Mouse (Mus musculus): Measurements from ENCODE around the gene Srpk2. TPM values are rescaled to one million over a fixed set of nuclear protein-coding genes. Genes with fewer than 3 reads are reported as not detected.

The Srpk2 gene
- total and polyA plus RNA-seq, 3 experiments, result 11.2 to 41.7 (median 16.9) TPM

- Histone ChIP-seq H3K9ac (ENCODE audit: control insufficient read depth, low read depth, low read length, poor library complexity, severe bottlenecking) (no peak overlapping the region), H3K27ac (ENCODE audit: control insufficient read depth, low read depth, low read length) (peak overlapping the region; percentile 76; the same call in 1 of the 2 replicates), H3K4me3 (ENCODE audit: control insufficient read depth in 1 of 2, insufficient read depth in 1 of 2, low read depth in 2 of 2, low read length in 2 of 2) (no peak overlapping the region), H3K27me3 (ENCODE audit: control insufficient read depth in 1 of 2, insufficient read depth in 2 of 2, low read length in 2 of 2) (no peaks in the 10 kb centered on the region), H3K79me2 (ENCODE audit: control insufficient read depth, insufficient read depth, low read length, poor library complexity) (no peaks in the 10 kb centered on the region), H3K9me3 (replicated peaks; ENCODE audit: insufficient read depth, low read length) (no peaks in the 10 kb centered on the region), H3K4me1 (ENCODE audit: control insufficient read depth in 1 of 2, insufficient read depth in 2 of 2, low read length in 2 of 2) (peaks cover 16 to 27% of the 10 kb centered on the region in 2 experiments), H3K36me3 (ENCODE audit: control insufficient read depth in 1 of 2, insufficient read depth in 2 of 2, low read length in 2 of 2) (peaks cover 0 to 34% of the 10 kb centered on the region in 2 experiments; a peak in 2 of 4 replicates)
- peak; percentile 46 for DNase-seq (ENCODE audit: low read depth, low spot score)
- TF ChIP-seq TCF12 (IDR thresholded peaks at IDR 0.05; ENCODE audit: low read depth, low read length), result no peak
- no peak for TF ChIP-seq NRF1 (IDR thresholded peaks at IDR 0.05; ENCODE audit: insufficient read depth, low read depth, low read length, poor library complexity, severe bottlenecking)
- no peak for TF ChIP-seq MYB (IDR thresholded peaks at IDR 0.05; ENCODE audit: low read depth, low read length)
- TF ChIP-seq EP300 (IDR thresholded peaks at IDR 0.05; ENCODE audit: low read depth in 1 of 2, low read length in 2 of 2), result peak; percentile 36 to 50; a peak in 3 of 4 replicates
- TF ChIP-seq ETS1 (IDR thresholded peaks at IDR 0.05; ENCODE audit: low read depth, low read length), result peak; percentile 79
- TF ChIP-seq E2F4 (IDR thresholded peaks at IDR 0.05; ENCODE audit: borderline replicate concordance, low read depth, low read length), result no peak
Measured at GRCm38 (mm10) chr5:23718881-23719328, 34.5 kb upstream of the Srpk2 start.

DNA sequence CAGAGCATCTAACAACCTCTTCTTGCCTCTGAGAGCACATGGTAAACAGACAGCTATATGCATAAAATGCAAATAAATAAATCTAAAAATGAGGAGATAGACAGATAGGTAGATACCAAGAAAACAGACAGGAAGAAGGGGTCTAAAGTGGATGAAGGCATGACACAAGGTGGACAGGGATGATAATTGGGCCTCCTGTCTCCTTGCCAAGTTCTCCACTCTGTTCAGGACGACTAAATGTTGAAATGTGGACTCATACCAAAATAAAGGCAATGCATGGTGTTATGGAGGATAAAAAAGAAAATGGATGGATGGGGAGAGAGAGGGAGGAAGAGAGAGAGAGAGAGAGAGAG, 33.7 kb upstream of the Srpk2 start:
- peaks cover 16 to 27% of the 10 kb centered on the region in 2 experiments for H3K4me1 ChIP-seq (ENCODE audit: control insufficient read depth in 1 of 2, insufficient read depth in 2 of 2, low read length in 2 of 2)
- H3K36me3 ChIP-seq (ENCODE audit: control insufficient read depth in 1 of 2, insufficient read depth in 2 of 2, low read length in 2 of 2), result peaks cover 0 to 34% of the 10 kb centered on the region in 2 experiments; a peak in 2 of 4 replicates
- DNase-seq (ENCODE audit: low read depth, low spot score), result no peak
- peak overlapping the region; percentile 76 for H3K27ac ChIP-seq (ENCODE audit: control insufficient read depth, low read depth, low read length)
- H3K9ac ChIP-seq (ENCODE audit: control insufficient read depth, low read depth, low read length, poor library complexity, severe bottlenecking), result peak overlapping the region; percentile 33; the same call in 1 of the 2 replicates
- no peaks in the 10 kb centered on the region for H3K9me3 ChIP-seq (replicated peaks; ENCODE audit: insufficient read depth, low read length)
- no peaks in the 10 kb centered on the region for H3K79me2 ChIP-seq (ENCODE audit: control insufficient read depth, insufficient read depth, low read length, poor library complexity)
- H3K27me3 ChIP-seq (ENCODE audit: control insufficient read depth in 1 of 2, insufficient read depth in 2 of 2, low read length in 2 of 2), result no peaks in the 10 kb centered on the region
- H3K4me3 ChIP-seq (ENCODE audit: control insufficient read depth in 1 of 2, insufficient read depth in 1 of 2, low read depth in 2 of 2, low read length in 2 of 2), result no peak overlapping the region
- TF ChIP-seq MAX (IDR thresholded peaks at IDR 0.05; ENCODE audit: low read length) (peak; percentile 50; the same call in 1 of the 2 replicates), GATA1 (IDR thresholded peaks at IDR 0.05; ENCODE audit: low read depth, low read length) (peak; percentile 79), TAL1 (IDR thresholded peaks at IDR 0.05; ENCODE audit: low read length) (peak; percentile 79), ELF1 (IDR thresholded peaks at IDR 0.05; ENCODE audit: low read depth, low read length) (no peak), TCF12 (IDR thresholded peaks at IDR 0.05; ENCODE audit: low read depth, low read length) (peak; percentile 83), NELFE (IDR thresholded peaks at IDR 0.05; ENCODE audit: low read depth, low read length) (no peak; the same call in 1 of the 2 replicates), CHD1 (IDR thresholded peaks at IDR 0.05; ENCODE audit: low read depth, low read length) (no peak), ETS1 (IDR thresholded peaks at IDR 0.05; ENCODE audit: low read depth, low read length) (no peak; the same call in 1 of the 2 replicates), MAZ (IDR thresholded peaks at IDR 0.05; ENCODE audit: low read depth, low read length) (0 out of 2 replicates have a peak, but pooled peaks have one; percentile 23), EP300 (IDR thresholded peaks at IDR 0.05; ENCODE audit: low read depth in 1 of 2, low read length in 2 of 2) (peak; percentile 67 to 83), ZNF384 (IDR thresholded peaks at IDR 0.05; ENCODE audit: low read depth, low read length) (0 out of 2 replicates have a peak, but pooled peaks have one; percentile 13), BHLHE40 (IDR thresholded peaks at IDR 0.05; ENCODE audit: borderline replicate concordance, low read depth, low read length) (no peak), CHD2 (IDR thresholded peaks at IDR 0.05; ENCODE audit: low read length) (no peak), SIN3A (IDR thresholded peaks at IDR 0.05; ENCODE audit: low read length) (no peak; the same call in 1 of the 2 replicates), MAFK (IDR thresholded peaks at IDR 0.05; ENCODE audit: borderline replicate concordance, low read depth, low read length) (no peak), ZKSCAN1 (IDR thresholded peaks at IDR 0.05; ENCODE audit: low read depth, low read length) (0 out of 2 replicates have a peak, but pooled peaks have one; percentile 35), SMC3 (IDR thresholded peaks at IDR 0.05; ENCODE audit: low read depth, low read length) (no peak)
